Mouse (Mus musculus) heart, postnatal 0 days (tissue): ENCODE data around the gene Trmt2b.

ENCODE experiments used
- CTCF ChIP-seq: IDR thresholded peaks from 2 replicates; pipeline ENCODE4 v1.5.1; 2016; ENCODE audit warnings: antibody characterized with exemption, control low read depth, low read depth
- EP300 ChIP-seq: IDR thresholded peaks from 2 replicates; pipeline ENCODE4 v1.6.1; 2016; ENCODE audit warnings: antibody characterized with exemption, low read depth

- TF ChIP-seq EP300 = no peak
- no peak for TF ChIP-seq CTCF
These were observed 43.7 kb downstream of the Trmt2b start for GRCm38 (mm10) chrX:134233048-134233447.
